Mouse (Mus musculus): ENCODE measurements around the gene Thumpd1.
A peak's percentile ranks its signal among the peaks of the same experiment; 100 is the strongest.

Gene Thumpd1

DNA sequence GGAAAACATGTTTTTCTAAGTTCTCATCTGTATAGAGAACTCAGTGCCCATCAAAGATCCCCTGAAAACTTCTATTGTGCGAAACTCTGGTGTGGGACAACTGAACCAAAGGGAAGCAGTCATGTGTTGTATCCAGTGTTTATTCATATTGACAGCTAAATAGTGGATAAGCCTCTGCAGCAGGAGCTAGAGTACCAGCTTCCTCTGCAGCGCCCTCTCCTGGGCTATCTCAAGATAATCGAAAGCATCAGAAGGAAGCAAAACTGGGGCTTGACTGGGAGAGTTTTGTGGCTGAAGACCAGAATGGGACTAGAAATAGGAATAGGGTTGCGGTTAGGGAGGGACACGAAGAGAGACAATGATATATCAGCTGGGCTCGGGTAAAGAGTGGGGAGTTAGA is 49.7 kb downstream of the Thumpd1 start:
- DNase-seq (ENCODE audit: low read depth, low spot score), result peak; percentile 29

GRCm38 (mm10) chr7:119670395-119670794 is 50.2 kb downstream of the Thumpd1 start:
- DNase-seq (ENCODE audit: low read depth, low spot score), result no peak

DNA sequence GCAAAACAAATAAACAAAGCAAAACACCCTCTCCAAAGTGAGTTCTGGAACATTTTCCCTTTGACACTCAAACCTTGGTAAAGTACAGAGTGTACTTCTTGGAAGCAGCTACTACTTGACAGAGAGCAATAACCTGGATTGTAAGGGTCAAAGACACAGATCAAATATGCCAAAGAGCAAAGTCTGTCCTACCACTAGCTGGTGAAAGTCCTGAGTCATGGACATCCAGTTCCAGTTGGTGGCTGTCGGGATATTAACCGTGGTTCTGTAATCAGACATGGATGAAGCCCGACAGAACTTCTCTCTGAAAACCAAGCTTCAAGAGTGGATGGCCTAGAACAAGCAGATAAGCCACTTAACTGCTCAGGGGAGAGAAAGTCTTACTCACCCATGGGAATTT is 52.7 kb downstream of the Thumpd1 start:
- DNase-seq (ENCODE audit: low read depth, low spot score), result no peak
